Mouse (Mus musculus): ENCODE measurements around the gene 4932438A13Rik. TPM values are rescaled to one million over a fixed set of nuclear protein-coding genes. Genes with fewer than 3 reads are reported as not detected.

4932438A13Rik gene
- polyA plus RNA-seq, 1 experiment from 2014 or later, result 55.9 TPM

DNA sequence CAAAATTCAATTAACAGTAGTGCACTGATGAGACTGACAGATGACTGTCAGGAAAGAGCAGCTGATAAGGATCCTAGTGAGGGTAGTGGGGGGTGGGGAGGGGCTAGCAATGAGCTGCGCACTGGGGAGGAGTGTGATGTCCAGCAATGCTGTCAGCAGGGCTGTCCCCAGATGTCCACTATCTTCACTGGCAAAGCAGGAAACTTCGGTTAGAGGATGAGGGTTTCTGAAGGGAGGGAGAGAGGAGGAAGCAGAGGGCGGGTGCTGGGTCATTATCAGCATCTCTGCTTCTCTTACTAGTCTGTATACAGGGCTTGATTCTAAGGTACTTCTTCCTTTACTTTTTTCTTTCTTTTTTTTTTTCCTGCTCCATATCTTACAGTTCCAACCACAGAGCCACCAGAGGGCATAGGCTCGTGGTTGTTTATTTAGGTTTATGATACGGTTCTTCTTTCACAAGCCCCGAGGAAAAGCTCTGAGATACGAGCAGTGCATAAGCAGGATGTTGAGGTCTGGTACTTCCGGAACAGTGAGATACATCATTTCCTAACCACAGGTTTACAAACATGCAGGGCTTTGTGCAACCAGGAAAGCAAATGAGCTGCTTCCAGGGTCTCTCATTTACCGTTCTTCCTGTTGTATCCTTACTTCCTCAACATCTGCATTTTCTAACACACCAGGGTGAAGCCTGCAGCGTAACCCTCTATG is 9.0 kb upstream of the 4932438A13Rik start:
- Histone ChIP-seq H3K27ac (ENCODE audit: low read depth) (peak overlapping the region; percentile 36), H3K27me3 (ENCODE audit: insufficient read depth, low read length) (no peaks in the 10 kb centered on the region), H3K9ac (no peak overlapping the region), H3K4me3 (ENCODE audit: low read depth, low read length) (no peak overlapping the region), H3K4me1 (ENCODE audit: insufficient read depth) (no peaks in the 10 kb centered on the region), H3K36me3 (ENCODE audit: insufficient read depth) (no peaks in the 10 kb centered on the region), H3K9me3 (ENCODE audit: low read depth, low read length) (no peaks in the 10 kb centered on the region), H3K4me2 (peak overlapping the region; percentile 49)
- peak; percentile 66; the same call in 1 of the 2 replicates for ATAC-seq (ENCODE audit: insufficient read depth)
- 23% methylated on average over 10 of the region's 10 CpGs for WGBS
- TF ChIP-seq CTCF (IDR thresholded peaks at IDR 0.05; ENCODE audit: low read depth), result no peak
- peak; percentile 50 for DNase-seq

- Histone ChIP-seq H3K4me2 (no peak overlapping the region; the same call in 1 of the 2 replicates), H3K4me3 (ENCODE audit: low read depth, low read length) (no peak overlapping the region), H3K9ac (no peak overlapping the region), H3K9me3 (ENCODE audit: low read depth, low read length) (no peaks in the 10 kb centered on the region), H3K36me3 (ENCODE audit: insufficient read depth) (peaks cover 15% of the 10 kb centered on the region), H3K4me1 (ENCODE audit: insufficient read depth) (peaks cover 4% of the 10 kb centered on the region; the same call in 1 of the 2 replicates), H3K27me3 (ENCODE audit: insufficient read depth, low read length) (no peaks in the 10 kb centered on the region), H3K27ac (ENCODE audit: low read depth) (no peak overlapping the region)
- ATAC-seq (ENCODE audit: insufficient read depth), result no peak
- DNase-seq, result peak; percentile 2
- TF ChIP-seq CTCF (IDR thresholded peaks at IDR 0.05; ENCODE audit: low read depth), result no peak
- WGBS, result 82% methylated on average over 3 of the region's 3 CpGs
These were observed 1.2 kb upstream of the 4932438A13Rik start for GRCm38 (mm10) chr3:36861411-36862410.

DNA sequence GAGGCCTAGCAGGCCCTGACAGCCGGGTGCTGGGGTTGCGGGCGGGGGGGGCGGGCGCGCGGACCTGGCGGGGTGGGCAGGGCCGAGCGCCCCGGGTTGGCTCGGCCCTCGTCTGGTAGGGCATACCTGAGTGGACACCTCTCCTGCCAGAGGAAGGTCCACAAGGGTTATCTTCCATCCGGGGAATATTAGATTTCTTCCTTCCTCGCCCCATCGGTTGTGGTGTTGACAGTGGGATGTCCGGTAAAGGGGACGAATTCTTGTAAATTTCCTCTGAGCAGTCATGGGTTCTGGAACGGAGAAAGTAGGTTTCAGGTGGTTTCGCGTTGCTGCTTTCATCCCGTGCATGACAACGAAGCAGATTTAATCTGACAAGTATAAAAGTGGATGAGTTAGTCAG is 523 bp downstream of the 4932438A13Rik start:
- DNase-seq, result peak; percentile 29
- WGBS, result 1% methylated on average over 22 of the region's 23 CpGs
- H3K9ac ChIP-seq, result peak overlapping the region; percentile 85
- no peak for TF ChIP-seq CTCF (IDR thresholded peaks at IDR 0.05; ENCODE audit: low read depth)
- peak overlapping the region; percentile 76 for H3K4me3 ChIP-seq (ENCODE audit: low read depth, low read length)
- H3K27ac ChIP-seq (ENCODE audit: low read depth), result peak overlapping the region; percentile 65; the same call in 1 of the 2 replicates
- peaks cover 4% of the 10 kb centered on the region; the same call in 1 of the 2 replicates for H3K4me1 ChIP-seq (ENCODE audit: insufficient read depth)
- peak; percentile 50 for ATAC-seq (ENCODE audit: insufficient read depth)
- H3K9me3 ChIP-seq (ENCODE audit: low read depth, low read length), result no peaks in the 10 kb centered on the region
- peaks cover 19% of the 10 kb centered on the region for H3K36me3 ChIP-seq (ENCODE audit: insufficient read depth)
- no peaks in the 10 kb centered on the region for H3K27me3 ChIP-seq (ENCODE audit: insufficient read depth, low read length)
- H3K4me2 ChIP-seq, result peak overlapping the region; percentile 74

DNA sequence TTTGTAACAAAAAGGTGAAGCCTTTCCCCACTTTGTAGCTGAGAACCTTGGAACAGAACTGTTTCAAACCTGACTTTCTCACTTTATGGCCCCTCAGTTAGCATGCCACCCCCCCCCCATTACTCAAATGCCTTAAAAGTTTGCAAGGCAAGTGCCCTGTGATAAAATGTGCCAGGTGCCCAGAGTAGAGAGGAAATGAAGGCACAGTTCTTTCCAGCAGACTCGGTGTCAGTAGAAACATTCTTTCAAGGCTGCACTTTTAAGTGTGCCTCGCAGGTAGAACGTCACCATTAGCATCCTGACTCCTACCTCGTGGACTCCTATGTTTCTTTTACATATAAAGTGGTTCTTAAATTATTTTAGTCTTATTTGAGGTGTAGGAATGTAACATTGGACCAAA is 977 bp downstream of the 4932438A13Rik start:
- Histone ChIP-seq H3K4me3 (ENCODE audit: low read depth, low read length) (peak overlapping the region; percentile 76), H3K9me3 (ENCODE audit: low read depth, low read length) (no peaks in the 10 kb centered on the region), H3K36me3 (ENCODE audit: insufficient read depth) (peaks cover 19% of the 10 kb centered on the region), H3K27ac (ENCODE audit: low read depth) (no peak overlapping the region), H3K4me1 (ENCODE audit: insufficient read depth) (peaks cover 4% of the 10 kb centered on the region; the same call in 1 of the 2 replicates), H3K27me3 (ENCODE audit: insufficient read depth, low read length) (no peaks in the 10 kb centered on the region), H3K4me2 (peak overlapping the region; percentile 74), H3K9ac (peak overlapping the region; percentile 85)
- no peak for DNase-seq
- WGBS, result 57% methylated on average over 4 of the region's 4 CpGs
- ATAC-seq (ENCODE audit: insufficient read depth), result no peak
- TF ChIP-seq CTCF (IDR thresholded peaks at IDR 0.05; ENCODE audit: low read depth), result no peak

GRCm38 (mm10) chr3:36864466-36864865 is 1.6 kb downstream of the 4932438A13Rik start:
- no peak for TF ChIP-seq CTCF (IDR thresholded peaks at IDR 0.05; ENCODE audit: low read depth)
- Histone ChIP-seq H3K9me3 (ENCODE audit: low read depth, low read length) (no peaks in the 10 kb centered on the region), H3K4me3 (ENCODE audit: low read depth, low read length) (no peak overlapping the region), H3K4me1 (ENCODE audit: insufficient read depth) (peaks cover 4% of the 10 kb centered on the region; the same call in 1 of the 2 replicates), H3K27me3 (ENCODE audit: insufficient read depth, low read length) (no peaks in the 10 kb centered on the region), H3K4me2 (no peak overlapping the region), H3K9ac (no peak overlapping the region), H3K36me3 (ENCODE audit: insufficient read depth) (peaks cover 19% of the 10 kb centered on the region), H3K27ac (ENCODE audit: low read depth) (no peak overlapping the region)
- 95% methylated on average over 4 of the region's 4 CpGs for WGBS
- ATAC-seq (ENCODE audit: insufficient read depth) (no peak), DNase-seq (no peak)

DNA sequence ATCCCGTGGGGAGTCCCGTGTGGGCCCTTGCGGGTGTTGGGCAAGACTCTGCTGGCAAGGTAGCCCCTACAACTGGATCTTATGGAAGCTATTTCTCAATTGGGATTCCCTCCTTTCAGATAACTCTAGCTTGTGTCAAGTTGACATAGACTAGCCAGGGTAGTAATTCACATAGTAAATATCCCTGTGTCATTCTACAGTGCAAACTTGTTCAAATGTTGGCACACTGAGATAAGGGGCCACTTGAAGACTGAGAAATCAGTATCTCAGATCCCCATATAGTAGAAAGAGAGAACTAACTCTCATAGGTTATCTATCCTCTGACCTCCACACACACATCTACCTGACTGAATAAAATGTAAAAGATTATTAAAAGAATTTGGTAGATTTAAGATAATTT is 42.5 kb downstream of the 4932438A13Rik start:
- H3K27me3 ChIP-seq (ENCODE audit: insufficient read depth, low read length), result no peaks in the 10 kb centered on the region
- no peak overlapping the region for H3K9ac ChIP-seq
- no peaks in the 10 kb centered on the region for H3K9me3 ChIP-seq (ENCODE audit: low read depth, low read length)
- H3K27ac ChIP-seq (ENCODE audit: low read depth), result no peak overlapping the region
- no peaks in the 10 kb centered on the region for H3K4me1 ChIP-seq (ENCODE audit: insufficient read depth)
- no peak for DNase-seq
- no peak overlapping the region for H3K4me2 ChIP-seq
- H3K4me3 ChIP-seq (ENCODE audit: low read depth, low read length), result no peak overlapping the region
- ATAC-seq (ENCODE audit: insufficient read depth), result no peak
- peaks cover 11% of the 10 kb centered on the region for H3K36me3 ChIP-seq (ENCODE audit: insufficient read depth)
- 67% methylated on average over 3 of the region's 3 CpGs for WGBS
- no peak for TF ChIP-seq CTCF (IDR thresholded peaks at IDR 0.05; ENCODE audit: low read depth)

DNA sequence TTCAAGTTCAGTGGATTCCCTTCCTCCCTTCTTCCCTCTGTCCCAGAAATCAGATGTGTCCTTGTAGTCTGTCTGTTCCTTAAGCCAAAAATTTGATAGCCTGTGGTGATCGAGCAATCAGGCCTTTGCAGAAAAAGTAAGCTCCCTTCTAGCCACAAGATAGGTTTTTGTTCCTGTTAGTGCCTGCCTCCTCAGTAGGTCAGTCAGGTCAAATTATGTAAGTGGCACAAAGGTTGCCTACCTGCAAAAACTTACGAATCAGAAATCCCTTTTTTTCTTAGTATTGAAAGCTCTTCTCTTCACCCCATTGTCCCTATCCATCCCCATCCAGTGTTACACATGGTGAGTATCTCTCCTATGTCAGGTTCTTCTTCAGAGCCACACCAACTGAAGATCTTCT is 54.9 kb downstream of the 4932438A13Rik start:
- H3K9ac ChIP-seq, result no peak overlapping the region
- no peak overlapping the region for H3K4me2 ChIP-seq
- no peaks in the 10 kb centered on the region for H3K9me3 ChIP-seq (ENCODE audit: low read depth, low read length)
- H3K36me3 ChIP-seq (ENCODE audit: insufficient read depth), result peaks cover 30% of the 10 kb centered on the region
- no peaks in the 10 kb centered on the region for H3K4me1 ChIP-seq (ENCODE audit: insufficient read depth)
- H3K27me3 ChIP-seq (ENCODE audit: insufficient read depth, low read length), result no peaks in the 10 kb centered on the region
- ATAC-seq (ENCODE audit: insufficient read depth) (no peak), DNase-seq (no peak)
- H3K27ac ChIP-seq (ENCODE audit: low read depth), result no peak overlapping the region
- no peak overlapping the region for H3K4me3 ChIP-seq (ENCODE audit: low read depth, low read length)
- TF ChIP-seq CTCF (IDR thresholded peaks at IDR 0.05; ENCODE audit: low read depth), result no peak
- 88% methylated on average over 2 of the region's 2 CpGs for WGBS

Data from lung, embryonic 14.5 days (tissue).